Mouse (Mus musculus): ENCODE data around the gene Pnck. TPM values are rescaled to one million over a fixed set of nuclear protein-coding genes. Genes with fewer than 3 reads are reported as not detected.
A peak's percentile ranks its signal among the peaks of the same experiment; 100 is the strongest.

Pnck gene
- polyA plus RNA-seq, 1 experiment from 2014 or later, result 16.2 TPM

DNA sequence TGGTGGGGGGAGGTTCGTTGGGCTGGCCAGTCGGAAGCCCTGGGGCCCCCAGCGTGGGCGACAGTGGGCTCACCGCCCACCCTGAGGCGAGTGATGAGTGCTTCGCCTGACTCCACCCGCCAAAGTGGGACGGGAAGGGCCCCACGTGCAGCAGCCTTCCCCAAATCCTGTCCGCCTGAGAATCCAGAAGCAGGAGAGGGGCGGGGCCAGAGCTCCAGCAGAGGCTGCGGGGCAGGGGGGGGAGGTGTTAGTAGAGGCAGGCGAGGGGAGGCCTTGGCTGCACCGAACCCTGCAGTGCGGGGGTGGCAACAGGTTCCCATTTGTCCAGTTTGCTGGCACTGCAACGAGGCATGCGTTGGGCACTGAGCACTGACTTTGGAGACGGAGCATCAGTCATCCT, 22.5 kb downstream of the Pnck start:
- H3K9ac ChIP-seq, result no peak overlapping the region
- peak overlapping the region; percentile 71 for H3K4me2 ChIP-seq
- no peak overlapping the region for H3K27ac ChIP-seq
- H3K27me3 ChIP-seq, result peaks cover 75% of the 10 kb centered on the region
- 18% methylated on average over 16 of the region's 19 CpGs for WGBS
- ATAC-seq (ENCODE audit: insufficient number of reproducible peaks, low FRiP score, low TSS enrichment, low read depth), result no peak
- H3K36me3 ChIP-seq, result no peaks in the 10 kb centered on the region
- peaks cover 23% of the 10 kb centered on the region for H3K4me1 ChIP-seq
- peak overlapping the region; percentile 32 for H3K4me3 ChIP-seq
- no peaks in the 10 kb centered on the region for H3K9me3 ChIP-seq

DNA sequence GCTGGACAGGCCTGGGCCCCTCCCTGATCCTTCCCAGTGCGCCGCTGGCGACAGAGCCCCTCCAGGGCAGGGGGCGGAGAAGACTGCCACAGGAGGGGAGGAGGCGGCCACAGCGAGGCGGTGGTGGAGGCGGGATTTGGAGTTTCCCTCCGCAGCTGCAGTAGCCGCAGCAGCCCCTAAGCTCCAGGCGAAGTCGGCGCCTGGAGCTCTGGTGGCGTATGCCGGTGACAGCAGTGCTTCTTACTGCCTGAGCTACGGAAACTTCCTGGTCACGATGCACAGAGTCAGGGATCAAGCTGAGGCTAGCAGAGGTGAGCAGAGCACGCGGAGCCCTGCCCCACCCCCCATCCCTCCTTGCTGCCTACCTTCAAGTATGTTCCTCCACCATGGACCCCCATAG, 24.5 kb downstream of the Pnck start:
- ATAC-seq (ENCODE audit: insufficient number of reproducible peaks, low FRiP score, low TSS enrichment, low read depth), result no peak; the same call in 1 of the 2 replicates
- 34% methylated on average over 19 of the region's 19 CpGs for WGBS
- peaks cover 23% of the 10 kb centered on the region for H3K4me1 ChIP-seq
- no peak overlapping the region for H3K9ac ChIP-seq
- H3K4me3 ChIP-seq, result 0 out of 2 replicates have a peak overlapping the region, but pooled peaks have one; percentile 10
- H3K36me3 ChIP-seq, result no peaks in the 10 kb centered on the region
- no peaks in the 10 kb centered on the region for H3K9me3 ChIP-seq
- H3K27me3 ChIP-seq, result peaks cover 63% of the 10 kb centered on the region
- no peak overlapping the region for H3K27ac ChIP-seq
- peak overlapping the region; percentile 33 for H3K4me2 ChIP-seq

DNA sequence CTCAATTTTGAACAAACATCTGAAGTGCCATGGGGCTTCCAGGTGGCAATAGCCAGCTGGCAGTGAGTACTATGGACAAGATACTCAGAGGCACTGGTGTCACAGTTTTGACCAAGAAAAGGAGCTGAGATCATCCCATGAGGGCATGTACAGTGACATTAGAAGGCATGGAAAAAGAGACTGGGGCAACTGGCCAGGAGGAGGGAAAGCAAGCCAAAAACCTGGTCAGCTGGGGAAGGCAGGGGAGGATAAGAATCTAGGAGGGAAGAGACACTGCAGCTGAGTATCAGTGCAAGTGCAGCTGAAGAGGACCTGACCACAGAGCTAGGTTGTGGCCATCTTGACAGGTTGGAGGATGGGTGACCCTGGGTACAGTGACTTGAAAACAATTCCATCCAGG, 32.9 kb downstream of the Pnck start:
- Histone ChIP-seq H3K36me3 (no peaks in the 10 kb centered on the region), H3K27me3 (peaks cover 7% of the 10 kb centered on the region; the same call in 1 of the 2 replicates), H3K27ac (no peak overlapping the region), H3K4me3 (no peak overlapping the region), H3K4me2 (no peak overlapping the region), H3K9ac (no peak overlapping the region), H3K9me3 (no peaks in the 10 kb centered on the region), H3K4me1 (no peaks in the 10 kb centered on the region)
- no peak for ATAC-seq (ENCODE audit: insufficient number of reproducible peaks, low FRiP score, low TSS enrichment, low read depth)

DNA sequence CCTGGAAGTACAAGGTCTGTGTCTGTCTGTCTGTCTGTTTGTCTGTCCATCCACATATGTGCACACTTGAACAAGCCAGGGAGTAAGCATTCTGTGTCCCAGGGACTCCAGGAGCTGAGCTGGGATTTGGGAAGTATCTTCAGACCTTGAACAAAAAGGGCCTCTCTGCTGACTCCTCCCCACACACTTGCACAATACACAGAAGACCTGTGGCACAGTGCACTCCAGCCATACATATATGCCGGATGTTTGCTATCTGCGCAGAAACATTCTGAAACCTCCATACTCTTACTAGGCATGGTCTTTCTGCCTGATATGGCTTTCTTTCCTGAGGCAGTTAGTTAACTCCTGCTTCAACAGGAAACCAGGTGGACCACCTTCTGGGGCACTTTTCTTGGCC, 40.0 kb downstream of the Pnck start:
- H3K9me3 ChIP-seq, result no peaks in the 10 kb centered on the region
- ATAC-seq (ENCODE audit: insufficient number of reproducible peaks, low FRiP score, low TSS enrichment, low read depth), result no peak
- H3K4me1 ChIP-seq, result no peaks in the 10 kb centered on the region
- H3K9ac ChIP-seq, result no peak overlapping the region
- H3K4me3 ChIP-seq, result no peak overlapping the region
- H3K4me2 ChIP-seq, result no peak overlapping the region
- no peak overlapping the region for H3K27ac ChIP-seq
- WGBS, result 80% methylated on average over 2 of the region's 2 CpGs
- peaks cover 16% of the 10 kb centered on the region; the same call in 1 of the 2 replicates for H3K27me3 ChIP-seq
- no peaks in the 10 kb centered on the region for H3K36me3 ChIP-seq

DNA sequence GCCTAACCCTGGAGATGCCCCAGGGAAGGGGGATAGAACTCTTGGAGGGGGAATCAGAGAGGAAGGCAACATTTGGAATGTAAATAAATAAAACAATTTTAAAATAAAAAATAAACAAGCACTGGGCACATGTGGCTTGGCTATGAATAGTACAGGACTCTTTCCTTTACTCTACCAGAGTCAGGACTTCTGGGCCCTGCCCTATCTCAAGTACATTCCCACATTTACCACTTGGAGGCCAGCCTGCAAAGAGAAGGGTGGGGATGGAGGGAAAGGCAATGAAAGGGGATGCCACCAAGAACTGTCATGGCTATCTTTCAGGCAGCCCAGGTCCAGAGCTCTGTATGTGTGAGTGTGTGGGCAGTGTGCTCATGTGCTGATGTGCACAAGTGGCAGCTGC, 40.5 kb downstream of the Pnck start:
- H3K4me2 ChIP-seq, result no peak overlapping the region
- H3K36me3 ChIP-seq, result no peaks in the 10 kb centered on the region
- H3K27me3 ChIP-seq, result peaks cover 16% of the 10 kb centered on the region; the same call in 1 of the 2 replicates
- no peaks in the 10 kb centered on the region for H3K9me3 ChIP-seq
- H3K4me3 ChIP-seq, result no peak overlapping the region
- no peak for ATAC-seq (ENCODE audit: insufficient number of reproducible peaks, low FRiP score, low TSS enrichment, low read depth)
- no peaks in the 10 kb centered on the region for H3K4me1 ChIP-seq
- H3K27ac ChIP-seq, result no peak overlapping the region
- no peak overlapping the region for H3K9ac ChIP-seq

DNA sequence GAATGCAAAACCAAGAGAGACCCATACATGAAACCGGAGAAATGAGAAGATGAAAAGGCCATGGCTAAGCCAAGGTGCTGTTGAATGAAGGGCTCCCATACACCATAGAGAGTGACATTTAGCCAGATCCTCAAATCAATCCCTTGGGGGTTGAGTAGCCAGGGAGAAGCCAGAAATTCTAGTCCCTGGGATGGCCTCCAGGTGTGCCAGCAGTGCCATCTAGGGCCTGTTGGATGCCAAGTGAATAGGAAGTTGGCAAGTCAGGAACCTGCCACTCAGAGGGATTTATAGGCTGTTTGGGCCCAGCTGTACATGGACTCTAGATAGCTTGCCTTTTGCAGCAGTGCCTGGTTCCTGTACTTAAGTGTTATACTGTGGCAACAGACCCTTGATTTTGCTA, 44.0 kb downstream of the Pnck start:
- Histone ChIP-seq H3K9me3 (no peaks in the 10 kb centered on the region), H3K27me3 (peaks cover 16% of the 10 kb centered on the region; the same call in 1 of the 2 replicates), H3K4me1 (no peaks in the 10 kb centered on the region), H3K4me2 (no peak overlapping the region), H3K9ac (no peak overlapping the region), H3K27ac (no peak overlapping the region), H3K36me3 (no peaks in the 10 kb centered on the region), H3K4me3 (no peak overlapping the region)
- no peak for ATAC-seq (ENCODE audit: insufficient number of reproducible peaks, low FRiP score, low TSS enrichment, low read depth)
- WGBS, result 86% methylated on average over 1 of the region's 1 CpGs

DNA sequence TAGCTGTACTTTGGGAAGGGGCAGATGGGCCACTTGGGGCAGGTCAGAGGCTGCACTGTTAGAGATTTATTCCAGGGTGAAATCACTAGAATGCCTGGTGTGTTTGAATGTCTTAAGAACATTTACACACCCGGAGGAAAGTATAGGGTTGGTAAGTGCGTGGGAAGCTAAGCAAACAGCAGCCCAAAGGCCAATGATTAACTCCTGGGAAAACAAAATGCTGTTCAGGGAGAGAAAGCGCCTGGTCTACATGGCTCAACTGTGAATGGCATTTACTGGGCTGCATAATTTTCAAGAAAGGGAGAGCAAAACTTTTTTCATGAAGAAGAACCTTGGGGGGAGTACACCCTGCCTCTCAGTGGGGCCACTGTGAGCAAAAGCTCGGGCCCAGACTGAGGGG, 46.3 kb downstream of the Pnck start:
- no peaks in the 10 kb centered on the region for H3K4me1 ChIP-seq
- H3K27ac ChIP-seq, result no peak overlapping the region
- WGBS, result 76% methylated on average over 4 of the region's 4 CpGs
- no peak overlapping the region for H3K9ac ChIP-seq
- no peak overlapping the region for H3K4me3 ChIP-seq
- H3K4me2 ChIP-seq, result no peak overlapping the region
- H3K36me3 ChIP-seq, result no peaks in the 10 kb centered on the region
- no peak for ATAC-seq (ENCODE audit: insufficient number of reproducible peaks, low FRiP score, low TSS enrichment, low read depth)
- no peaks in the 10 kb centered on the region for H3K9me3 ChIP-seq
- peaks cover 16% of the 10 kb centered on the region; the same call in 1 of the 2 replicates for H3K27me3 ChIP-seq

Other genes starting within 250 kb of the Pnck start
- gene Zfp92, start 249.0 kb downstream of the Pnck start, polyA plus RNA-seq (2015; fragmentation: Nextera tagmentation; extraction: Ambion mirVana), result 0.14 and 0.15 TPM in 2 replicates
- 12.5 and 18.3 TPM in 2 replicates for gene Trex2, start 224.8 kb downstream of the Pnck start, polyA plus RNA-seq (2015; fragmentation: Nextera tagmentation; extraction: Ambion mirVana)
- gene Haus7, start 201.1 kb downstream of the Pnck start, polyA plus RNA-seq (2015; fragmentation: Nextera tagmentation; extraction: Ambion mirVana), result 53.8 and 54.7 TPM in 2 replicates
- 243 and 288 TPM in 2 replicates for gene Bgn, start 176.5 kb downstream of the Pnck start, polyA plus RNA-seq (2015; fragmentation: Nextera tagmentation; extraction: Ambion mirVana)
- gene Atp2b3, start 157.0 kb downstream of the Pnck start, polyA plus RNA-seq (2015; fragmentation: Nextera tagmentation; extraction: Ambion mirVana), result 0.41 and 0.97 TPM in 2 replicates
- gene Dusp9, start 20.7 kb downstream of the Pnck start, polyA plus RNA-seq (2015; fragmentation: Nextera tagmentation; extraction: Ambion mirVana), result 6.3 and 7.1 TPM in 2 replicates
- gene Slc6a8, start 13.0 kb upstream of the Pnck start, polyA plus RNA-seq (2015; fragmentation: Nextera tagmentation; extraction: Ambion mirVana), result 7.2 and 8.3 TPM in 2 replicates
- 271 and 276 TPM in 2 replicates for gene Bcap31, start 56.1 kb upstream of the Pnck start, polyA plus RNA-seq (2015; fragmentation: Nextera tagmentation; extraction: Ambion mirVana)
- 15.0 and 18.1 TPM in 2 replicates for gene Abcd1, start 56.5 kb upstream of the Pnck start, polyA plus RNA-seq (2015; fragmentation: Nextera tagmentation; extraction: Ambion mirVana)
- 0.60 and 0.87 TPM in 2 replicates for gene Plxnb3, start 97.0 kb upstream of the Pnck start, polyA plus RNA-seq (2015; fragmentation: Nextera tagmentation; extraction: Ambion mirVana)
- 22.9 and 66.2 TPM in 2 replicates for gene Srpk3, start 114.3 kb upstream of the Pnck start, polyA plus RNA-seq (2015; fragmentation: Nextera tagmentation; extraction: Ambion mirVana)
- gene Idh3g, start 126.8 kb upstream of the Pnck start, polyA plus RNA-seq (2015; fragmentation: Nextera tagmentation; extraction: Ambion mirVana), result 190 and 200 TPM in 2 replicates
- 223 and 229 TPM in 2 replicates for gene Ssr4, start 126.9 kb upstream of the Pnck start, polyA plus RNA-seq (2015; fragmentation: Nextera tagmentation; extraction: Ambion mirVana)
- 0.51 and 1.0 TPM in 2 replicates for gene Pdzd4, start 164.9 kb upstream of the Pnck start, polyA plus RNA-seq (2015; fragmentation: Nextera tagmentation; extraction: Ambion mirVana)
- 0.24 and 0.26 TPM in 2 replicates for gene Avpr2, start 232.0 kb upstream of the Pnck start, polyA plus RNA-seq (2015; fragmentation: Nextera tagmentation; extraction: Ambion mirVana)
- gene L1cam, start 236.0 kb upstream of the Pnck start, polyA plus RNA-seq (2015; fragmentation: Nextera tagmentation; extraction: Ambion mirVana), result 3.9 and 4.0 TPM in 2 replicates

All from limb, embryonic 15.5 days (tissue).